Mouse (Mus musculus) limb, embryonic 11.5 days (tissue): ENCODE measurements around the gene Rin2. TPM values are rescaled to one million over a fixed set of nuclear protein-coding genes. Genes with fewer than 3 reads are reported as not detected.

Source experiments
- ATAC-seq: fragments of 200-750 bp; cut with Nextera tagmentation; 2 replicates; pipeline ENCODE4 v1.8.0; 2017; ENCODE audit warnings: low read depth; ENCODE audit not compliant: insufficient number of reproducible peaks, low FRiP score, low TSS enrichment
- DNase-seq: peaks from one replicate; pipeline ENCODE4 v3.0.0-alpha.2; 2015; ENCODE audit warnings: low spot score
- H3K27ac ChIP-seq: fragments of 300-500 bp; sonication (generic); replicated peaks from 2 replicates; pipeline ENCODE4 v1.5.1; 2014; ENCODE audit warnings: low read depth, mild to moderate bottlenecking, low read length
- H3K27me3 ChIP-seq: fragments of 300-500 bp; sonication (generic); 2 replicates; pipeline ENCODE4 v1.6.1; 2014; ENCODE audit warnings: mild to moderate bottlenecking, low read length, mixed read lengths; ENCODE audit not compliant: control insufficient read depth, insufficient read depth
- H3K36me3 ChIP-seq: fragments of 300-500 bp; sonication (generic); 2 replicates; pipeline ENCODE4 v1.6.1; 2014; ENCODE audit warnings: mild to moderate bottlenecking, low read length, moderate library complexity, mixed read lengths; ENCODE audit not compliant: control insufficient read depth, insufficient read depth
- H3K4me1 ChIP-seq: fragments of 300-500 bp; sonication (generic); 2 replicates; pipeline ENCODE4 v1.6.1; 2014; ENCODE audit warnings: low read length, mixed read lengths; ENCODE audit not compliant: control insufficient read depth, insufficient read depth
- H3K4me2 ChIP-seq: fragments of 300-500 bp; sonication (generic); 2 replicates; pipeline ENCODE4 v1.6.1; 2014; ENCODE audit warnings: low read depth, mild to moderate bottlenecking, moderate library complexity; ENCODE audit not compliant: severe bottlenecking
- H3K4me3 ChIP-seq: fragments of 300-500 bp; sonication (generic); 2 replicates; pipeline ENCODE4 v1.5.1; 2014; ENCODE audit warnings: low read depth, low read length
- H3K9ac ChIP-seq: fragments of 300-500 bp; sonication (generic); 2 replicates; pipeline ENCODE4 v1.6.1; 2014; ENCODE audit warnings: mild to moderate bottlenecking, low read length
- H3K9me3 ChIP-seq: fragments of 300-500 bp; sonication (generic); 2 replicates; pipeline ENCODE4 v1.6.1; 2016; ENCODE audit warnings: low read length; ENCODE audit not compliant: control insufficient read depth
- WGBS: fragments of 180-500 bp; shearing (Covaris S2); extraction: QIAGEN DNeasy Blood & Tissue Kit; methylation state at CpG from one replicate; pipeline ENCODE4 v1.1.7; 2014; 5-methylcytosine and 5-hydroxymethylcytosine counted together
- polyA plus RNA-seq: library from polyadenylated mRNA; unstranded; fragments of >200 nt; fragmentation: Nextera tagmentation; extraction: Ambion mirVana; gene quantifications from 2 replicates; pipeline ENCODE4 v1.2.1, GENCODE M21; 2014

Rin2 gene
- polyA plus RNA-seq, 1 experiment from 2014 or later = 19.9 TPM

DNA sequence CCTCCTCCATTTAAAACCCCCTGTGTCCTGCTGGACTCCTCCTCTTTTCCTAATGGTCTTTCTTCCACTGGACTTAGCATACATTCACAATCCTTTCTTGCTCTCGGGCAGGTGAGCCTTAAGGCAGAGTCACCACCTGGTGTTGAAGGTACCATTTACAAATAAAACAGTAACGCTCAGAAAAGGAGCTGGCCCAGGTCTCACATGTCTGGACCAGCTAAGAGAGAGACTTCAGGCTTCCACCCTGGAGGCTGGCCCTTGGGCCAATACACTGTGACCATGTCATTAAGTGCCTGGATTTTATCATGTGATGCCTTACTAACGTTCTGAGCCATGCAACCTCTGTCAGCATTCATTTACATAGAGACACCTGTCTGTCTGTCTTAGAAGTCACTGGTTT lies 165.3 kb downstream of the Rin2 start:
- DNase-seq (no peak), ATAC-seq (no peak)
- Histone ChIP-seq H3K36me3 (no peaks in the 10 kb centered on the region), H3K4me2 (no peak overlapping the region), H3K4me1 (no peaks in the 10 kb centered on the region), H3K9ac (no peak overlapping the region), H3K4me3 (no peak overlapping the region), H3K27ac (no peak overlapping the region), H3K9me3 (no peaks in the 10 kb centered on the region), H3K27me3 (no peaks in the 10 kb centered on the region)
- WGBS = 68% methylated on average over 3 of the region's 3 CpGs

DNA sequence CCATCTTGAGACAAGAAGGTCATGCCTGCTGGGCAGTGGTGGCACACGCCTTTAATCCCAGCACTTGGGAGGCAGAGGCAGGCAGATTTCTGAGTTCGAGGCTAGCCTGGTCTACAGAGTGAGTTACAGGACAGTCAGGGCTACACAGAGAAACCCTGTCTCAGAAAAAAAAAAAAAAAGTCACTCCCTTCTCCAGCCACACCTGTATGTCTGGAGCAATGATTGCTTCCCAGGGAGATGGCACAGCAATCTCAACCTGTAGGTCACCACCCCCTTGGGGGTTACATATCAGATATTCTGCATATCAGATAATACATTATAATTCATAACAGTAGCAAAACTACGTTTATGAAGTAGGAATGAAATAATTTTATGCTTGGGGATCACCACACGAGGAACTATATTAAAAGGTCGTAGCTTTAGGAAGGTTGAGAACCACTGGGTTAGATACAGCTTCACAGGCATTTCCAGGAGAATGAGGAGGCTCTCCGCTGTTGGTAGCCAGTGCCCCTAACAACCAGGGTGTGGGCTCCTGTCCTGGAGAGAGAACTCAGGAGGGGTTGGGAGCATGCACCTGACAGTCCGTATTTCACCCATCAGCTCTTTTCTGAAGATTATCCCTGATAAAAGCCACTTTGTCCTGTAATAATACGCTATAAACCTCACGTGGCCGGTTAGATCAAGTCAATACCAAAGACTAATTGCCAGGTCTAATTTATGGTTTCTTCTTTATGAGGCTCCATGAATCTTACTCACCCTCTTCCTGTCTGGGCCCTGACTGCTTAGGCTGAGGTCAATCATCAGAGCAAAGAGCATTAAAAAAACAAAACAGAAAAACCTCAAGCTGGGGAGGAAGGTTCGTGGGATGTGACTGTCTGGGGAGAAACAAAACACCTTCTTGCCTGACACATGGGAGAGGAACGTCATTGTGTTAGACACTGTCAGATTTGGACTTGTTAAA lies 166.2 kb downstream of the Rin2 start:
- DNase-seq (no peak), ATAC-seq (no peak)
- no peaks in the 10 kb centered on the region for H3K27me3 ChIP-seq
- no peak overlapping the region for H3K4me3 ChIP-seq
- no peaks in the 10 kb centered on the region for H3K36me3 ChIP-seq
- no peaks in the 10 kb centered on the region for H3K4me1 ChIP-seq
- no peak overlapping the region for H3K9ac ChIP-seq
- no peaks in the 10 kb centered on the region for H3K9me3 ChIP-seq
- no peak overlapping the region for H3K4me2 ChIP-seq
- H3K27ac ChIP-seq = no peak overlapping the region
- WGBS = 61% methylated on average over 12 of the region's 12 CpGs

DNA sequence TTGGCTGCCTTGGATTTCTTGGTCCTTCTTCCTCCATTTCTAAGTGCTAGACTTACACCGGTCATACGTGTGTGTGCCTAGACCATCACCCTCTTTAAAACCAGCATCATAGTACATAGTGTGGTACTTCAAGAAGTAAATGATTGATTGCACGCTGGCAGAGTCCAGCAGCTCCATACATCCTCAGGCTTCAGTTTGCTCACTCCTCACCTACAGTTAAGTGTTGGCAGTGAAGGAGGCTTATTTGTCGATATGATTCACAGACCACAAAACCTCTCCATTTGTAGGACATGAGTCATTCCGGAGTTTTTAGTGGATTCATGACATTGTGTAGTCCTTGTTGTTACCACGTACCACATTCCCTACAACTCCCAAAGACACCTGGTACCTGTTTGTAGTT lies 168.3 kb downstream of the Rin2 start:
- H3K9ac ChIP-seq = no peak overlapping the region
- no peaks in the 10 kb centered on the region for H3K27me3 ChIP-seq
- 93% methylated on average over 6 of the region's 6 CpGs for WGBS
- no peak for DNase-seq
- no peak overlapping the region for H3K4me2 ChIP-seq
- no peaks in the 10 kb centered on the region for H3K9me3 ChIP-seq
- no peak for ATAC-seq
- no peak overlapping the region for H3K4me3 ChIP-seq
- no peaks in the 10 kb centered on the region for H3K36me3 ChIP-seq
- H3K4me1 ChIP-seq = no peaks in the 10 kb centered on the region
- H3K27ac ChIP-seq = no peak overlapping the region

DNA sequence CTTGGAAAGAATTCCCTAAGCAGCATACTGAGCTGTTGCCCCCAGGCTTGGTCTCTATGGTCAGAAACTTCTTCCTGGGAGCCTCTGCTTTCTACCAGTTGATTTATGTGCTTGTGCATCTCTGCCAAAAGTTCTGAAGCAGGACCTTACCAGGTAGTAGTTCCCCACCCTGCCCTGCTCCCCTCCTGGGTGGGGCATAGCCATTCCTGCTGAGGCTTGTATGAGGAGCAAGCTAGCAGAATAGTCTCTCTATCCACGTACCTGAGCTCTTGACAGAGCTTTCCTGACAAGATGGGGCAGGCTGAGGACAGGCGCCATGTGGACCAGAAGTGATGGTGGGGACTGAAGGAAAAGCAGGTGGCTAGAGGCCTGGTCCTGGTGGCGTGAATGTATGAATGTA lies 171.6 kb downstream of the Rin2 start:
- H3K27me3 ChIP-seq = no peaks in the 10 kb centered on the region
- DNase-seq (no peak), ATAC-seq (no peak)
- no peaks in the 10 kb centered on the region for H3K36me3 ChIP-seq
- 74% methylated on average over 3 of the region's 3 CpGs for WGBS
- H3K27ac ChIP-seq = no peak overlapping the region
- no peak overlapping the region for H3K4me2 ChIP-seq
- H3K4me3 ChIP-seq = no peak overlapping the region
- H3K4me1 ChIP-seq = peaks cover 16% of the 10 kb centered on the region
- no peaks in the 10 kb centered on the region for H3K9me3 ChIP-seq
- H3K9ac ChIP-seq = no peak overlapping the region

DNA sequence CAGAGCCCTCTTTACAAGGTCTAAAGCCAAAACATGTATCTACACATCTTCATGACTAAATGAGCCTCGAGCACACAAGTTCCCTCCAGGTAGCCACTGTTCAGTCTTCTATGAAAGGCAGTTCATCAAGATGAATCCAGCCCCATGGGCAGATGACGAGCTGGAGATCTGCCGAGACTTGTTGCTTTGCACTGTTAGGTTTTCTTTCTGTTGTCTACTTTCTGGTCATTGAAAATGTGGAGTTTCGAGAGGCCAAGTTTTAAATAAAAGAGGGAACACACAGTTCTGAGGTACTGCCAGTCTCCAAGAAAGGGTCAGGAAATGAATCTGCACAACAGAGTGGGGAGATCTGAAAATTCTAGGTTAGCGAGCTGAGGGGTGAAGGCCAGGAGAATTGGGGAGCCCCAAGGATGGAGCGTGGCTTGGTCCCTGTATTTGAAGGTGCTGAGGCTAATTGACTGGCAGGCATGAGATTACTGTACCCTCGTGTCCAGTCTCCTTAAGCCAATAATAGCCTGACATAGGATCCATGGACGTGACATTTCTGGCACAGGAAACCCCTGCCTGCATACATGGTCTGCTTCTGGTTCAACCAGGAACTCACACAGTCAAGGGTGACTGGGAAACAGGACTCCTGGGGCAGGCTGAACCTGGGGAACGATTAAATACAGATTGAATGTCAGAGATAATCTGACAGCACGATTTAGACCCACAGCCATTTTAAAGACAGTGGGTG lies 174.3 kb downstream of the Rin2 start:
- Histone ChIP-seq H3K4me3 (no peak overlapping the region), H3K9ac (no peak overlapping the region), H3K4me1 (peaks cover 16% of the 10 kb centered on the region), H3K27me3 (no peaks in the 10 kb centered on the region), H3K27ac (peak overlapping the region; percentile 45), H3K36me3 (no peaks in the 10 kb centered on the region), H3K9me3 (no peaks in the 10 kb centered on the region), H3K4me2 (no peak overlapping the region)
- WGBS = 75% methylated on average over 10 of the region's 10 CpGs
- no peak for DNase-seq
- ATAC-seq = no peak

DNA sequence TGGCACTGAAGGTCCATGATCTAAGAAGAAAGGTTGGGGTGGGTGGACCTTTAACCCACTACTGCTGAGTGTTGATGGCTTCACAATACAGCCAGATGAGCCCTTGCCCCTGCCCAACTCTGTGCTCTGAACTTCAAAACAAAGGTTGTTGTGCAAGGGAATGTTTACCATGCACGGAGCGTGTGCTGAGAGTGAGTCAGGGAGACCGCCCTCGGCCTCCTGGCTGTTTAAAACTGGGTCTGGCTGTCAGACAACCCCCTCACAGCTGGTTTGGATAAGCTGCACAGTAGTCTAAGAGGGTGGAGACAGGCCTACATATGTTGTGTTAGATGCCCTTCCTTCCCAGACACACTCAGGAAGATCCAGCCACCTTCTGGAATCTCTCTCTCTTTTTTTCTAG lies 175.8 kb downstream of the Rin2 start:
- no peaks in the 10 kb centered on the region for H3K36me3 ChIP-seq
- no peaks in the 10 kb centered on the region for H3K27me3 ChIP-seq
- no peak overlapping the region for H3K4me3 ChIP-seq
- ATAC-seq (peak; percentile 49), DNase-seq (peak; percentile 62)
- H3K4me2 ChIP-seq = no peak overlapping the region
- H3K27ac ChIP-seq = peak overlapping the region; percentile 23
- peaks cover 16% of the 10 kb centered on the region for H3K4me1 ChIP-seq
- no peaks in the 10 kb centered on the region for H3K9me3 ChIP-seq
- H3K9ac ChIP-seq = no peak overlapping the region
- 25% methylated on average over 4 of the region's 4 CpGs for WGBS

DNA sequence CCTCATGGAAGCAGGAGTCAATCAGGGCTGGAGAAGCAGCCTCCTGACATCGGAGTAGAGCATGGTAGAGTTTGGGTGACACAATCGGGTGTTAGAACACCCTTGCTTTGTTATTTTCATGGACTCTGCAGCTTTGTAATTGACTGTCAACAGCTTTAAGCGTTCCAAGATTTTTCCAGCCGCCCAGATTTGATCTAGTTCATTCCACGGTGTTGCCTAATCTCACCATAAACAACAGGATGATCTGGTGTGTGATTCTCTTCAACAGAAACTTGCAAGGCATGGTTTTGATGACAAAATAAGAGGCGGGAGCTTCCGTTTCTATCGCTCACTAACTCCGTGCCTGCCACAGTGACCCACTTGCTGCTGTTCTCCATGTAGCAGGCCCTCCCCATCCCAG lies 180.8 kb downstream of the Rin2 start:
- Histone ChIP-seq H3K27me3 (no peaks in the 10 kb centered on the region), H3K27ac (no peak overlapping the region), H3K36me3 (no peaks in the 10 kb centered on the region), H3K9me3 (no peaks in the 10 kb centered on the region), H3K4me3 (no peak overlapping the region), H3K4me2 (no peak overlapping the region), H3K4me1 (peaks cover 22% of the 10 kb centered on the region), H3K9ac (no peak overlapping the region)
- ATAC-seq (no peak), DNase-seq (no peak)
- WGBS = 89% methylated on average over 9 of the region's 9 CpGs

DNA sequence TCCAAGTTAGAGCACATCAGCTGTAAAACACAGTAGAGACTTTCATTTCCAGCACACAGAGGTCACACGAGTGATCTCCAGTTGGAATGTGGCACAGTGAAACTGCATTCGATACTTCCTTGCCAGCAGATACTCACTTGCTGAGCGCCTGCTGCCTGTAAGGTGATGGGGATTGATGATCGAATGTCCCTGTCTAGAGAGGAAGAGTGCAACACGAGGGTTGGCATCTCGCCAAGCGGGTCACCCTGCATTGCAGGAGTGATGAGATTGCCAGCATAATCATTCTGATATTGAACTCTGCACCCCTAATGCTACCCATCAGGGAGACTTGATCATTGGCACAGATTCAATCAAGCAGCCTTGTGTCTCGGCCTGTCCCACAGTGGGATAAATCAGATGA lies 182.8 kb downstream of the Rin2 start:
- Histone ChIP-seq H3K9ac (no peak overlapping the region), H3K4me1 (peaks cover 21% of the 10 kb centered on the region), H3K27me3 (no peaks in the 10 kb centered on the region), H3K4me3 (no peak overlapping the region), H3K9me3 (no peaks in the 10 kb centered on the region), H3K36me3 (no peaks in the 10 kb centered on the region), H3K27ac (no peak overlapping the region), H3K4me2 (no peak overlapping the region)
- ATAC-seq = no peak
- 90% methylated on average over 8 of the region's 8 CpGs for WGBS
- no peak for DNase-seq
